9 mouse cellular contexts compared by ENCODE assay signal in genomic region chr14:20795423-20796152, GRCm38 (mm10). TPM values are rescaled to one million over a fixed set of nuclear protein-coding genes. Genes with fewer than 3 reads are reported as not detected.
A peak's percentile ranks its signal among the peaks of the same experiment; 100 is the strongest.
DNase-seq lines count a peak whose midpoint lies in the region; ATAC-seq and TF ChIP-seq lines count a peak whose summit lies in the region.
"Had no signal": no experiment of that assay in that cellular context is flagged by ENCODE, and none has a peak within 500 bp of the region (broad histone marks: within the 10 kb centered on the region; RNA-seq: fewer than 3 reads in every experiment).

No protein-coding gene starts in this region.

- no peak for ATAC-seq in hindbrain, embryonic 12.5 days (ENCODE audit: low FRiP score)
- no peak for ATAC-seq in G1E (ENCODE audit: extremely low read depth, insufficient number of reproducible peaks, low FRiP score, poor library complexity, severe bottlenecking)
- no peak for ATAC-seq in intestine, postnatal 0 days
- ATAC-seq: forebrain, embryonic 16.5 days had no signal

- peaks cover 52% of the 10 kb centered on the region for H3K79me2 ChIP-seq in C2C12 (ENCODE audit: control insufficient read depth, insufficient read depth)

- H3K27ac ChIP-seq in hindbrain, embryonic 10.5 days: peak overlapping the region; percentile 69
- H3K27ac ChIP-seq in hindbrain, embryonic 12.5 days: no peak overlapping the region
- no peak overlapping the region for H3K27ac ChIP-seq in intestine, postnatal 0 days (ENCODE audit: low read depth, low read length)

- H3K36me3 ChIP-seq in hindbrain, embryonic 10.5 days: peaks cover 20% of the 10 kb centered on the region
- peaks cover 9% of the 10 kb centered on the region for H3K36me3 ChIP-seq in hindbrain, embryonic 12.5 days
- H3K36me3 ChIP-seq in C2C12 (ENCODE audit: control insufficient read depth, insufficient read depth) (peaks cover 17% of the 10 kb centered on the region), G1E (replicated peaks) (peaks cover 24% of the 10 kb centered on the region)
- peaks cover 11% of the 10 kb centered on the region; the same call in 1 of the 2 replicates for H3K36me3 ChIP-seq in intestine, postnatal 0 days (ENCODE audit: control insufficient read depth, insufficient read depth)

- H3ac ChIP-seq in C2C12 (ENCODE audit: control insufficient read depth, insufficient read length, low read depth): peak overlapping the region; percentile 34

- WGBS in hindbrain, embryonic 10.5 days: 41% methylated on average over 9 of the region's 9 CpGs
- WGBS in hindbrain, embryonic 12.5 days: 44% methylated on average over 7 of the region's 9 CpGs
- WGBS in intestine, postnatal 0 days: 51% methylated on average over 8 of the region's 9 CpGs

- TF ChIP-seq CTCF in C2C12 (IDR thresholded peaks at IDR 0.05; ENCODE audit: control insufficient read depth, insufficient read depth, insufficient read length): no peak
- TF ChIP-seq CTCF in G1E (IDR thresholded peaks at IDR 0.05; ENCODE audit: low read depth, low read length): no peak
- TF ChIP-seq CTCF in intestine, postnatal 0 days (IDR thresholded peaks at IDR 0.05; ENCODE audit: low read depth): no peak

- no peak overlapping the region for H3K9ac ChIP-seq in hindbrain, embryonic 12.5 days
- no peak overlapping the region for H3K9ac ChIP-seq in intestine, postnatal 0 days (ENCODE audit: low read depth, low read length)

- H3K9me3 ChIP-seq in hindbrain, embryonic 10.5 days: no peaks in the 10 kb centered on the region
- H3K9me3 ChIP-seq in hindbrain, embryonic 12.5 days (replicated peaks): no peaks in the 10 kb centered on the region
- H3K9me3 ChIP-seq in G1E (replicated peaks): no peaks in the 10 kb centered on the region
- H3K9me3 ChIP-seq in intestine, postnatal 0 days (ENCODE audit: control insufficient read depth): no peaks in the 10 kb centered on the region

- no peak overlapping the region for H3K4me3 ChIP-seq in hindbrain, embryonic 10.5 days
- no peak overlapping the region for H3K4me3 ChIP-seq in hindbrain, embryonic 12.5 days
- H3K4me3 ChIP-seq in C2C12 (ENCODE audit: insufficient read depth, poor library complexity, severe bottlenecking): peak overlapping the region; percentile 27
- H3K4me3 ChIP-seq in G1E (ENCODE audit: low read depth, low read length): peak overlapping the region; percentile 30; the same call in 1 of the 2 replicates
- H3K4me3 ChIP-seq in intestine, postnatal 0 days (ENCODE audit: low read depth, low read length): no peak overlapping the region

- peaks cover 3% of the 10 kb centered on the region; the same call in 1 of the 2 replicates for H3K27me3 ChIP-seq in hindbrain, embryonic 10.5 days (ENCODE audit: insufficient read depth, poor library complexity, severe bottlenecking)
- no peaks in the 10 kb centered on the region for H3K27me3 ChIP-seq in hindbrain, embryonic 12.5 days
- H3K27me3 ChIP-seq in C2C12 (ENCODE audit: control insufficient read depth, insufficient read depth, insufficient read length) (no peaks in the 10 kb centered on the region), G1E (ENCODE audit: insufficient read depth, low read length) (peaks cover 15% of the 10 kb centered on the region)
- H3K27me3 ChIP-seq in intestine, postnatal 0 days (replicated peaks; ENCODE audit: control insufficient read depth, insufficient read depth, low read length): no peaks in the 10 kb centered on the region

- H3K4me2 ChIP-seq in hindbrain, embryonic 12.5 days (replicated peaks): no peak overlapping the region; the same call in 1 of the 2 replicates
- 0 out of 2 replicates have a peak overlapping the region, but pooled peaks have one; percentile 6 for H3K4me2 ChIP-seq in intestine, postnatal 0 days (replicated peaks; ENCODE audit: low read depth)

- peaks cover 30% of the 10 kb centered on the region for H3K79me3 ChIP-seq in C2C12 (ENCODE audit: low read depth)

- peaks cover 58% of the 10 kb centered on the region for H3K4me1 ChIP-seq in hindbrain, embryonic 10.5 days (replicated peaks)
- peaks cover 44% of the 10 kb centered on the region for H3K4me1 ChIP-seq in hindbrain, embryonic 12.5 days
- H3K4me1 ChIP-seq in G1E (ENCODE audit: insufficient read depth, low read depth, low read length): peaks cover 45% of the 10 kb centered on the region
- no peaks in the 10 kb centered on the region for H3K4me1 ChIP-seq in intestine, postnatal 0 days (replicated peaks; ENCODE audit: control insufficient read depth, insufficient read depth, low read length)

- no peak for DNase-seq in hindbrain, embryonic 10.5 days (ENCODE audit: low spot score)
- no peak for DNase-seq in G1E (ENCODE audit: low spot score)
- no peak for DNase-seq in kidney, postnatal 14 days
- DNase-seq in frontal cortex, postnatal 14 days (ENCODE audit: low spot score in 2 of 2): no peak
- DNase-seq: layer of hippocampus, postnatal 36 days had no signal

TF ChIP-seq in C2C12, 6 proteins besides CTCF, POLR2A, EP300 and RAD21:
- TF ChIP-seq MYOG (IDR thresholded peaks at IDR 0.05; ENCODE audit: control insufficient read depth, extremely low read depth, insufficient read length) (no peak), USF1 (IDR thresholded peaks at IDR 0.05; ENCODE audit: low read depth) (no peak), MAX (IDR thresholded peaks at IDR 0.05) (no peak), CEBPB (IDR thresholded peaks at IDR 0.05; ENCODE audit: low read depth) (no peak), MYOD1 (IDR thresholded peaks at IDR 0.05; ENCODE audit: control insufficient read depth, insufficient read length, low read depth) (no peak), FOSL1 (IDR thresholded peaks at IDR 0.05; ENCODE audit: insufficient read depth, low read length, poor library complexity, severe bottlenecking) (no peak)
TF ChIP-seq in C2C12: peak in this region for 0.

RNA-seq across cellular contexts. Expression of gene Camk2g, which starts 1.7 kb away (rescaled TPM):
- polyA plus RNA-seq in hindbrain, embryonic 10.5 days (2016; fragmentation: Nextera tagmentation; extraction: Ambion mirVana): 38.2 and 48.8 TPM in 2 replicates
- polyA plus RNA-seq in hindbrain, embryonic 12.5 days (2016; fragmentation: Nextera tagmentation; extraction: Ambion mirVana): 72.8 and 75.5 TPM in 2 replicates
- polyA plus RNA-seq in C2C12 (2012; fragmentation: generic; extraction: Trizol) (74.2 TPM), G1E (2012) (30.2 and 35.9 TPM in 2 replicates)
- total RNA-seq in G1E (2014; fragmentation: Nextera tagmentation) (29.4 and 30.3 TPM in 2 replicates), G1E (2017) (37.4 and 40.4 TPM in 2 replicates)
- 27.6 and 37.7 TPM in 2 replicates for polyA plus RNA-seq in intestine, postnatal 0 days (2015; fragmentation: Nextera tagmentation; extraction: Ambion mirVana)

RNA-seq across cellular contexts. Expression of gene Plau, which starts 40.9 kb away (rescaled TPM):
- 0.47 and 0.52 TPM in 2 replicates for polyA plus RNA-seq in hindbrain, embryonic 10.5 days (2016; fragmentation: Nextera tagmentation; extraction: Ambion mirVana)
- polyA plus RNA-seq in hindbrain, embryonic 12.5 days (2016; fragmentation: Nextera tagmentation; extraction: Ambion mirVana): 0.46 and 0.76 TPM in 2 replicates
- polyA plus RNA-seq in C2C12 (2012; fragmentation: generic; extraction: Trizol) (106 TPM), G1E (2012) (not detected in 2 replicates)
- total RNA-seq in G1E (2014; fragmentation: Nextera tagmentation) (not detected in 2 replicates), G1E (2017) (5.0 and 6.0 TPM in 2 replicates)
- 2.7 and 3.8 TPM in 2 replicates for polyA plus RNA-seq in intestine, postnatal 0 days (2015; fragmentation: Nextera tagmentation; extraction: Ambion mirVana)

Comparison
In these comparisons a context has a peak if more than half of its experiments do, and no peak if none do; other contexts are left out.
1. H3K4me3 ChIP-seq: peak in C2C12 (single experiment) and G1E (single experiment); none in hindbrain, embryonic 10.5 days (single experiment), hindbrain, embryonic 12.5 days (single experiment) and intestine, postnatal 0 days (single experiment).
2. RNA of gene Plau, which starts 40.9 kb away (polyA plus RNA-seq): 106 TPM in C2C12 (single experiment); 2.7 to 3.8 TPM in intestine, postnatal 0 days, 0.47 to 0.52 TPM in hindbrain, embryonic 10.5 days, 0.46 to 0.76 TPM in hindbrain, embryonic 12.5 days and not detected in G1E; every median in the first group is over 10 times any median in the second.